27 mouse cellular contexts compared by ENCODE assay signal in genomic region chr11:4104989-4105388, GRCm38 (mm10). TPM values are rescaled to one million over a fixed set of nuclear protein-coding genes. Genes with fewer than 3 reads are reported as not detected.
"Had no signal": no experiment of that assay in that cellular context is flagged by ENCODE, and none has a peak within 500 bp of the region (broad histone marks: within the 10 kb centered on the region; RNA-seq: fewer than 3 reads in every experiment).

No protein-coding gene starts in this region.

- H3K4me3 ChIP-seq: lung, embryonic 15.5 days; megakaryocyte, embryonic 14.5 days; midbrain, embryonic 10.5 days; midbrain, embryonic 13.5 days; neural tube, embryonic 12.5 days; neural tube, embryonic 15.5 days had no signal

- DNase-seq: kidney, adult 2 months; kidney, postnatal 25 days; lung, adult 18-20 months; lung, postnatal 10 days; lung, postnatal 36 days; retina, postnatal 1 day; right cerebral cortex, postnatal 14 days; right cerebral cortex, postnatal 4 days; thymus, adult 2 months; thymus, postnatal 14 days; thymus, postnatal 4 days had no signal

- H3K27ac ChIP-seq: kidney, postnatal 0 days; liver, embryonic 14.5 days; lung, embryonic 15.5 days; midbrain, embryonic 10.5 days; midbrain, embryonic 13.5 days; neural tube, embryonic 12.5 days; neural tube, embryonic 15.5 days; stomach, postnatal 0 days had no signal

- H3K4me1 ChIP-seq: lung, embryonic 15.5 days; midbrain, embryonic 10.5 days; midbrain, embryonic 13.5 days; neural tube, embryonic 12.5 days; neural tube, embryonic 15.5 days had no signal

RNA-seq across cellular contexts. Expression of gene Sec14l3, which starts 40.3 kb away (rescaled TPM):
- polyA plus RNA-seq: intestine, postnatal 0 days; kidney, embryonic 14.5 days; kidney, postnatal 0 days; large intestine, adult 2 months; limb, embryonic 11.5 days; limb, embryonic 14.5 days; liver, embryonic 11.5 days; liver, embryonic 14.5 days; midbrain, embryonic 10.5 days; midbrain, embryonic 13.5 days; neural tube, embryonic 12.5 days; stomach, embryonic 14.5 days had no signal
